Mouse (Mus musculus) brain, embryonic 18.5 days (tissue): ENCODE measurements around the gene Myh3.

Source experiments
- DNase-seq: peaks from one replicate; pipeline ENCODE4 v3.0.0-alpha.2; 2012; ENCODE audit warnings: low read depth, low spot score

The Myh3 gene

DNA sequence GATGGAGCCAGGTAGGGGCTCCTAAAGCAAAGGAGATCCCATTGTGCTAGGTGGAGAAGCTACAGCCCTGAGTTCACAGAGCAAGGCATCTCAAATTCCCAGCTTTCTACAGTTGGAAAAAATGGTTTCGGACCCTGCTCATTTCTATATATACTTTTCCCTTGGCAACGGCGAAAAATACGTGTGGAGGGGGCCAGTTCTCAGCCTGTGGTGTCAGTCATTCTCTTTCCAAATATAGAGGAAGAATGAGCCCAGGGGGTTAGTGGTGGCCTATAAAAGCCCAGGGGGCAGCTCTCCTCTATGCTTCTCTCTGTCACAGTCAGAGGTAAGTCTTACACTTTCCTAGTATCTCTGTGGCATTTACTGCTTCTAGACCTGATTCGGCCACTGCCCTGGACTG is at the start of gene Myh3:
Gene Myh3 (plus strand): TSS at position 301 of the 400 bp plus-strand sequence.
- DNase-seq = no peak

DNA sequence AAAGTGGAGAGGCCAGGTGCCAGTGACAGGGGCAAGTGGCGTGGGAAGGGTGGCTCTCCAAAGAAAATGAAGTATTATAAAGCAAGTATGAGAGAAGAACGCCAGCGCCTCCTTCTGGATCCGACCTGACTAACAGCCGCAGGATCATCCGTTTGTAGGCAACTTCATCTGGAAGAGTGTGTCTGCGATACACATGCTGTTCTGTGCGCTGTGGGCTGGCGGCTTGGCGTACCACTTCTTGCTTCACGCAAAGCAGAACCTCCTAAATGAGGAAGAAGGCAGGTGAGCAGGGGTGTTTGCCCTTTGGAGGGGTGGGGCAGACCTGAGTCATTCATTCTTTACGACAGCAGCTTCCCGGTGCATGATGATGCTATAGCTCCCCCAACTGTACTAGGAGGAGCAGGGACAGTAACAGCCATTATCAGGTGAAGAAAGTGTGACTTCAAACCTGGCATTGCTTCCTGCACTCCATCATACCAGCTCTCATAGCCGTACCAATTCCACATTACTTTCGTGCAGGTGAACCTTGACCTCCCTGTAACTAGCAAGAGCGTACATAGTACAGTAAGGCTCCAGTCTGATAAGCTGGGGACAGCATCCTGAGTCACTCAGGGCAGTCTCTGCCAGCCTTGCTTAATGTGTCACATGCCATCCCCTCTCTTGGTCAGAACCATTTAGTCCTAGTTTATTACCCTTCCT is 47.0 kb upstream of the Myh3 start:
- DNase-seq = no peak

DNA sequence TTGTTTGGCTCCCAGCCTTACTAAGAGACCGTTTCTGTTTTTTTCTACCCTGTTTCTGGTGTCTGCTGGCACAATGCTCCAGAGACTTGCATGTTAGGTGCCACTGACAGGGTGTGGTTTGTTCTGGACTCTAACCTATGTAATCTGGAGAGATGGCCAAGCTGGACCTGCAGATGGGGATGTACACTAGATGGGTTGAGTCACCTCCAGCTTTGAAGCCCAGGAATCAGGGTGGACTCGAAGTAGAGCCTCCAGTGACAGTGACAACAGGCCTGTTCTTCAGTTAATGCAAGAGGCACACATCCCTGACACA is 46.5 kb upstream of the Myh3 start:
- no peak for DNase-seq

DNA sequence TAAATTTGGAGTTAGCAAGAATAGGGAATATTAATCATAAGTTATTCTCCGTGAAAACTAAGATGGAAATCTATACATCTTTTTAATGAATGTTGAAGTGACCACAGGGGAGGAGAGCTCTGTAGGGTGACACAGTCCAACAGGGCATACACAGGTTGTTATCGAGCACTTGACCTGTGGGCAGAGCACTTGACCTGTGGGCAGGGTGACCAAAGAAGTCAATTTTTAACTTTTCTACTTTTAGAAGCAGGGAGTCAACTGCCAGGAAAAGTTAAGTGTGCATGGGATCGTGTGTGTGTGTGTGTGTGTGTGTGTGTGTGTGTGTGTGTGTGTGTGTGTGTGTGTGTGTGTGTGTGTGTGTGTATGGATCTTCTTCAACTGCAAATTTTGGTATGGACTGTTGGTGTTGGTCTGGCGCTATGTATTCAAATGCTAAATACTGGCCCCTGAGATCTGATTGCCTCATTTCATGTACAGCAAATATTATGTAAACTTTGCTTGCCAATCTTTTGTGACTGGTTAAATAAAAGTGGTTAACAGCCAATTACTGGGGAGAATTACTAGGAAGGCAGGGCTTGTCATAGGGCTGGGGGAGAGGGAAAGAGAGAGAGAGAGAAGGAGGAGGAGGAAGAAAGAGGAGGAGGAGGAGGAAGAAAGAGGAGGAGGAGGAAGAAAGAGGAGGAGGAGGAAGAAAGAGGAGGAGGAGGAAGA is 43.2 kb upstream of the Myh3 start:
- DNase-seq = no peak

DNA sequence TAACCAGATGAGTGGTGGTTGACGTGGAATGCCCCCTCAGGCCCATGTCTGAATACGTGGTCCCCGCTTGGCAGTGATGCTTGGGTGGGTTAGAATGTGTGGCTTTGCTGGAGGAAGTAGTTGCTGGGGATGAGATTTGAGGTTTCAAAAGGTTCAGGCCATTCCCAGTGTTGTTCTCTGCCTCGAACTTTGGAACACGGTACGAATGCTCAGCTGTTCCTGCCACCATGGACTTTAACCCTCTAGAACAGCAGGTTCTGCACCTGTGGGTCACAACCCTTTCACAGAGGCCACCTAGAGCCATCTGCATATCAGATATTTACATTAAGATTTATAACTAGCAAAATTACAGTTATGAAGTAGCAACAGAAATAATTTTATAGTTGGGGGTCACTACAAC is 41.9 kb upstream of the Myh3 start:
- DNase-seq = no peak

DNA sequence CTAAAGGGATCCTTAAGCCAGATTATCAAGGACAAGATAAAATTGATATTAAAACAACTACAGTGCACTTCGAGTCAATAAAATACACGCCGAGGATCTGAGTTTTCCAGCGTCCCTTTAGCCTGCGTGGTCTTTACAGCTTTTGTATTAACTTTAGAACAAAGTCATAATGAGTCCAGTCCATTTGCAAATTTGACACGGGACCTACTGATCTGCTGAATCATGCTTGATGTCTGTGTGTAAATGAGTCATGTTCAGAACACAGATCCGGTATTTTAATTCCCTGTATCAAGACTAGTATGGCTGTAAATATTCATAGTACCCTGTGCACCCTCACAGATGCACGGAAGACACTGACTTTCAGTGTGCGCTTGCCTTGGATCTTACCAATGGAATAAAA is 41.2 kb upstream of the Myh3 start:
- DNase-seq = no peak

DNA sequence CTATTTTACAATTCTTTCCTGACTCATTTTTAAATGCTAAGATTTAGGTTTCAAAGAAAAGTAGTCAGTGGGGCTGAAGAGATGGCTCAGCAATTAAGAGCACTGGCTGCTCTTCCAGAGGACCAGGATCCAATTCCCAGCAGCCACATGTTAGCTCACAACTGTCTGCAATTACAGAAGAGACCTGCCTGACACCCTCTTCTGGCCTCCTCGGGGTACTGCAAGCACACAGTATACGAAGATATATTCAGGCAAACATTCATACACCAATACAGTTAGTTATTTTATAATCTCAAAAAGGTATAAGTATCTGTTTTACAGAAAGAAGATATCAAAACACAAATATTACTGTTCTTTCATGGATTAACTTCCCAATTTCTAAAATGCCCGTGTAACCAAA is 38.3 kb upstream of the Myh3 start:
- no peak for DNase-seq

DNA sequence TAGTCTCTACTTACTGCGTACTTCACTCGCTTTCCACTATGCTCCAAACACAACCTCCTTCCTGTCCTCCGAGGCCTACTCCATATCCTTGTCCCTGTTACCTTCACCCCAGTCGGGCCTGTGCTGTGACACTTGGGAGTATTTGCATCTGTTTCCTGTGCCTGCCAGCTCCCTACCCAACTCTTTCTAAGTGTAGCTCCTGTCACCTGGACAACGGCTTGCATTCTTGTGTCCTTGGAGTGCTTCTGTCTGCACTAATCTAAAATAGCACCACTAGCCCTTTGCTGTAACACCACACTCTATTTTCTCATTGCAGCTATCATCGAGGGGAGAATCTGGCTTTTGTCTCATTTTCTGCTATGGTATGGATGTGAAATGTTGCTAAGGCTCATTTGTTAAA is 37.6 kb upstream of the Myh3 start:
- DNase-seq = no peak

DNA sequence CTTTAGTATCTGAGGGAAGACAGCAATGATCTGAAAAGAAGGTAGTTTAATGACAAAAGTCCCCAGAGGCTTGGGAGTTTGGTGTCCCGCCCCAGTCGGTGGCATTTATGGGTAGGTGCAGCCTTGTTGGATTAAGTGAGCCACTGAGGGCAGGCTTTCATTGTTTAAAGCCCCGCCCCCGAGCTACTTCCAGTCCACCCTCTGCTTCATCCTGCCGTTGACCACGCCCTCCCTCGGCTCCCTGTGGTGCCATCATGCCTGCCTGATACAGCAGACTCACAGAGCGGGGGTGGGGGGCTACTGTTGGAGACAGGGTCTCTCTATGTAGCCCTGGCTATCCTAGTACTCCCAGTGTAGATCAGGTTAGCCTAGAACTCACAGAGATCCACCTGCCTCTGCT is 35.1 kb upstream of the Myh3 start:
- no peak for DNase-seq

DNA sequence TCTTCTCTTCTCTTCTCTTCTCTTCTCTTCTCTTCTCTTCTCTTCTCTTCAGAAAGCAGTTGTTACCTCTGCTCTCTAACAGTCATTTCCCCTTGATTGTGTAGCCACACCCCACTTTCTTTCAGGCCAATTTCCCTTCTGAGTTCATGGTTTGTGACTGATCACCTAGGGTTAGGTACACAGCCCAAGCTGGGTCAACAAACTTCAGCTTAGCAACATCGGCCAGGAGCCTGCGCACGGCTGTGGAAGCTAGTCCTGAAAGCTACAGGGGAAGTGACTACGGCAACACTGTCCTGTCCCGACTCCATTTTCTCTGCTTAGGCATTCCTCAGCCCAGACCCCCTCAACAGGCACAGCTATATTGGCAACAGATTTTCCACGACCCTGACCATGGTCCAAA is 33.1 kb upstream of the Myh3 start:
- no peak for DNase-seq

DNA sequence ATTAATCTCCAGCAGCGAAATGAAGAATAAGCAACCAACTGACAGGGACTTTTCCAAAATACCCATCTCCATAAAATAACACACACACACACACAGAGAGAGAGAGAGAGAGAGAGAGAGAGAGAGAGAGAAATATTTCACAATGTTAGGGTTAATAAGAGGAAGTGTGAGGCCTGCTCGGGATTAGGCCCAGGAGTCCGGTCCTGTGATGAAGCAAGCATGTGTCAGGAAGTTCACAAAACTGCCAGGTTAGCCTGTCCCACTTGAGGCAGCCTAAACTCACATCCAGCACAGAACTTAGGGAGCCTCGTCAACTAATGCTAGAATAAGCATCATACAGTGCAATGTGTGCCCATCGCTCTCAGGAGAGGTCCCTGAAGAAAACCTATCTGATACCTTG is 30.9 kb upstream of the Myh3 start:
- DNase-seq = no peak

DNA sequence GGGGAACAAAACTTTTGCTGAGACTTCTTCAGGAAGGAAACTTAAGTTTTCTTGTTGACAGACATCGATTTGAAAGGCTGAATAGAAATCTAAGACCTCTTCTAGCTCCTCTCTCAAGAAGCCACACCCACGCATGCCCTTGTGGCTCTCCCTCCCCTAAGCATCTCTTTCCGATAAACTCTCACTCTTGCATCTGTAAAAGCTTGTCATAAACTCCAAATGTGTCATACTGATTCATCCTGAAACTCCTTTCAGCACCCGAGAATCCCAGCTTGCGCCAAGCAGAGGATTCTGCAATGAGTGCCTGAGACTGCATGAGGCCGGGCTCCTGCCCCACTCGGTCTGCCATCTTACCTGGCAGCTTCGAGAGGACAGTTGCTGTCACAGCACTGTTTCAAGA is 29.6 kb upstream of the Myh3 start:
- no peak for DNase-seq

DNA sequence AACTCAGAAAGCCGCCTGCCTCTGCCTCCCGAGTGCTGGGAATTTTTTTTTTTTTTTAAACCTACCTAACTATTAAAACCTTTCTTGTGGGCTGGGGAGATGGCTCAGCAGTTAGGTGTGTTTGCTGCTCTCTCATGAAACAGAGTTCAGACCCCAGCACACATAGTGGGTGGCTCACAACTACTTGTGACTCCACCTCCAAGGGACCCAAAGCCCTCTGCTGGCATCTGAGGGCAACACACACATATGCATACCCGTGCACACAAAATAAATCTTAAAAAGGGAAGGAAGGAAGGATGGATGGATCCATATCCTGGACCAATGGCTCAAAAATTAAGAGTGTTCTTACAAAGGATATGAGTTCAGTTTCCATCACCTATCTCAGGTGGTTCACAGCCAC is 28.8 kb upstream of the Myh3 start:
- DNase-seq = no peak

DNA sequence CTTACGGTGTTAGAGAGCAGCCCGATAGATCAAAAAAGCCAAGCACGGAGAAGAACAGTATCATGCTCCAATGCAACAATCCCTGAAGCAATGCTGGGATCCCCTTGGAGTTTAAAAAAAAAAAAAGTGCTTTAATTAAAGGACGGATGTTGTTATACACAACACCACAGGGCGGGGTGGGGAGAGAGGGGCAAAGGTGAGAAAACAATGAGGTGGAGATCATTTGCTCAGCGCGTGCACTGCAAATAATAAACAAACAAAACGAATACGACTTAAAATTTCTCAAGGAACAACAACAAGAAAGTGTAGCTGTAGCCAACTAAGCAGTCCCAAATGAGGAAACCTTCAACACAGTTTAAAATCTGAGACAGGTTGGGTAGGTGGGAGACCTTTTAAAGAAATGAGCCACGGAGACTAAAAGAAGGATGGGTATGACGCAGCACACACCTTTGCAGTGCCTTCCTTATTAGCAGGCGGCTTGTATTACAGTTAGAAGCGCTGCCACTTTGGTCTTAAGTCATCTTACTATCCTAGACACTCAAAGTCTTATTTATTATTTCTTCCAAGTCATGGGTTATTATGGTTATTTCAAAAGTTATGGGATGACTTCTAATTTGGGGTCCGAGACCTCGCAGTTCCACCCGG is 26.3 kb upstream of the Myh3 start:
- DNase-seq = no peak

DNA sequence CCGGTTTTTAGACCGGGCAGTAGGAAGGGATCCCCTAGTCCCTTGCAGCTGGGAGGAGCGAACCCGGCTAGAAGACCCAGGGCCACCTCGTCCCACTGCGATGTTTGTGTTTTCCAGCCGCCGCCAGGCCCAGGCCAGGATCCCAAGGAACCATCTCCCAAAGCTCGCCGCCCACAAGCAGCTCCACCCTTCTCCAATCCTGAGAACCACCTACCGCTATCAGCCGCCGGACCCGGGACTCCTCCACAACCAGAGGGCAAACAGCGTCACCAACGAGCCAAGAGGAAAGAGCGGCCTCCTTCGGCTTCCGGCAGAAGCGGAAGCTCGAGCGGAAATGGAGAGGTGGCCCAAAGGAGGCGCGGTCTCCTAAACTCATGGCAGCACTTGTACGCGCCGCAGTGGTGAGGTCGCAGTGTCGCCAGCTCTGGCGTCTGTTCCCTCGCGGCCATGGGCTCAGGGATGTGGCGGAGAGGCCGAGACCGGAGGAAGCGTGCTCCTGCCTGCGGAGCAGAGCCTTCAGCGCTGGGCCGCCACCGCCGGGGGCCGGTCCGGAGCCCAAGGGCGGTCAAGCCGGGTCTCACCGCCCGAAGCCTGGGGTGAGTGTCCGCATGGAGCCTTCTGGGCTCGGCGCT is 25.7 kb upstream of the Myh3 start, which contains the start of the genes Adprm and Sco1:
Gene Adprm (minus strand): TSS at position 274 of the 632 bp plus-strand sequence.
Gene Sco1 (plus strand): TSS at position 350 of the 632 bp plus-strand sequence.
- peak; percentile 67 for DNase-seq

DNA sequence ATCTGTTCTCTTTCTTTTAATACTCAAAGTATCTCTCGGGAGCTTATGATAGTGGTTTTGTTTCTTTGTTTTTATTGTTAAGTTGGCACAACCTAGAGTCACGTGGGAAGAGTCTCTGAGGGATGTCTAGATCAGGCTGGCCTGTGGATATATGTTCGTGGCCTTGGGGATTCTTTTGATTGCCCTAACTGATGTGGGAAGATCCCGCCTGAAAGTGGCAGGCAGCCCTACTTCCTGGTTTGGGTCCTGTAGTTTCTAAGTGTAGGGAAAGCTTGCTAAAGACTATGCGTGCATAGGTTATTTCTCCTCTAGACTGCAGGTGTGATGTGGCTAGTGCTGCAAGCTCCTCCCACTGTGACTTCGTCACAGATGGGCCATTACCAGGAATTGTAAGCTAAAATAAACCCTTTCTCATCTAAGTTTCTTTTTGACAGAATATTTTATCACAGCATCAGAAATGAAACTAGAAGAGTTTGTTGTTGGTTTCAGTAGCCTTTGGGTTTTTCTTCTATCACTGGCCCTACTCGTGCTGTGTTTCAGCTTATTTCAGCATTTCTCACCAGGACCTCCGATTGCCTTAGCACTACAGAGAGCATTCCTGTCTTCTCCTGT is 23.2 kb upstream of the Myh3 start:
- DNase-seq = no peak

DNA sequence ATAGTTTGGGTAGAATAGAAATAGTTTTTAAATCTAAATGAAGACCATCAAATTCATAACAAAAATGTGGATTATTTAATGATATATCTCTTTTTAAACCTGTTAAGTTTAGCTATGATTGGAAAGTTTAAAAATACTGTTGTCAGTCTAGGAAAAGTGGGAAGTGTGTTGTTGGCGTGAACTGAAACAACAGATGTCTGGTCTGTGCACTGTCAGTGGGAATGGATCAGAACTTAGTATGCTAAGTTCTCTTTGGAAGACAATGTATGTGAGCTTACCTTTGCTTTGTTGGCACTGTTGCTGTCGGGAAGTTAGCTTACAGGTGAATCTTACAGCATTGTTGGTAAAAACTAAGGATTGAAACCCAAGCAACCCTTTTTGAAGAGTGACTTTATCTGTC is 16.8 kb upstream of the Myh3 start:
- DNase-seq = no peak

DNA sequence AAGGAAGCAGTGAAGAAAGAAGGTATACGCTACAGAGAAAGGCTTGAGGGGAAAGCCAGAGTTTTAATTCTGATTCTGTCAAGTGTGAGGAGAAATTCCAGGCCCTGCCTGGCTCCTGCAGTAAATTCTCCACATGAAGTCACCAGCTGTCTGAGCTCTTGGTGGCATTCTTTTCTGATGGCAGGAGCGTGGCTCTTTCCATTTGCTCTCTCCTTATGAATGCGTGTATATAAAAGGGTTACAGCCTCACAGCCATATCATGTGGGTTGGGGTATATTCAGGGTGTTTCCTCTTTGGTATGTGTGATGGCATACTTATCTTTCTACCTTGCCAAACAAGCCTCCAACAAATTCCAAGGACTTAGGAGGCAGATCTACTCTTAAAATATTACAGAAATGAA is 15.4 kb upstream of the Myh3 start:
- DNase-seq = no peak

DNA sequence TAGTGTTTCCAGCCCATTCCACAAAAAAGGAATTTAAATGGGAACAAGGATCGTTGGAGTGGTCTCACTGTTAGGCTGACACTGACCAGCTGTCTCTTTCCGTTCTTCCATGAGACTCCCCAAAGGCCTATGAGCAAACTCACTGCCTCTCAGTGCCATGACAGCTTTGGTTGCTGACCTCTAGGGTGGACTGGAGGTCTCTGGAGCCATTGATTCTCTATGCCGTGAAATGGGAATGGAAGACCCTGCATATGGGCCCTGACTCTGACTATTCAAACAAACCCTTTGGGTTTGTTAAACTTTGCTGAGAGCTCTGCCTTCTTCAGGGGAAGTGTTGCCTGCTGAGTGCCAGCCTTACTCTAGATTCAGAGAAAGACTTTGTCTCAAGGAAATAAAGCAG is 10.4 kb upstream of the Myh3 start:
- no peak for DNase-seq

DNA sequence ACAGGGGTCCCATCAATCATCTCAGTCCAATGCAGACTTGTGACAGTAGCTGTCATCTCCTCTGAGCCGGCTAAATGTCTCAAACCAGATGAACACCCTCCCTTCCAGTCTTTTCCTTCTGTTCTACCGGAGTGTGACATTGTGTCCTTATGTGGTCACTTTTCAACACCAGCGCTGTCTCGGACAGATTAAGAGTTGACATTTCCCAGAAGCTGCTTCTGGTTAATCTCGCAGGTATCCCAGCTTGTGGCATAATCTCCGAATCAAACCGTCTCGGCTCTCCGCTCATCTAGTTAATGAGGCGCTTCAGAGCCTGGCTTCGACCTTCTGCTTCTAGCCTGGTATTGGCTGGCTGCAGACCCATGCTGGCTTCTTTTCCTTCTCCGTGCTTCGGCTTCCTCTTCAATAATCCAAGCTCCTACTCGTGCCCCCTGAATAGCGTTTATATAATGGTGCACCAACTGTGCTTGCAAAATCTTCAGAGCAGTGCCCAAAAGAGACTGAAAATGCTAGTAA is 5.4 kb upstream of the Myh3 start:
- no peak for DNase-seq

DNA sequence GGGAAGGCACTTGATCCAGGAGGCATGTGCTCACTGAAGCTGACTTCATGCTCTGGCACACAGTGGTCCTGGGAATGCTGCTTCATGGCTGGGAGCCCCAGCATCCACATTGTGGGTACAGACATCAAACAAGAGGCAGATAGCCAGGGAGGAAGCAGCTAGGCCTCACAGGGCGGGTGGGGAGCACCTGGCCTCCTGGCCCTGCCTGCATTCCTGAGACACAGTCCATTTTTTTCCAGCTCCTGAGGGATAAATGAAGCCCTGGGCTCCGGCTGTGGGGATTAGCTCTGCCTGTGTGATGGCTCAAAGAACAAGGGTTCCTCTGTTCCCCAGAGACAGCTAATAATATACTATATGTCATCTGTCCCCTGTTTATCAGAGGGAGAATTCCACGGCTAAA is 3.1 kb upstream of the Myh3 start:
- DNase-seq = no peak

DNA sequence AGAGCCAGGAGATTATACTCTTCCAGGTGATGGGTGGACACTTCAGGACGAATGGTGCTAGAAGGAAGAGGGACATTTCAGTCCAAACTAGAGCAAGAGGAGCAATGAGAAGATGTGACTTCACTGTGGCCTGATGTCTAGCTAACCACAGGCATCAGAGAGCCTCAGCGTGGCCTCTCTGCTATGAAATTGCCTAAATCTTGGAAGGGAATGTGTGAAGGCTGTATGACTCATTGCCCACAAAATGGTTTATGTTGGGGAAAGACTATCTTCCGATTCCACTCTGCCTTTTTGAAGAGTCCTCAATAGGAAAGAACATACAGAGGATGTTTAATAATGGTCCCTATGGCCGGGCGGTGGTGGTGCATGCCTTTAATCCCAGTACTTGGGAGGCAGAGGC is 1.3 kb upstream of the Myh3 start:
- no peak for DNase-seq
